Mouse (Mus musculus): ENCODE data around the gene Zglp1. TPM values are rescaled to one million over a fixed set of nuclear protein-coding genes. Genes with fewer than 3 reads are reported as not detected.
A peak's percentile ranks its signal among the peaks of the same experiment; 100 is the strongest.

Zglp1 gene
- polyA plus RNA-seq, 1 experiment from 2014 or later = 1.1 TPM

DNA sequence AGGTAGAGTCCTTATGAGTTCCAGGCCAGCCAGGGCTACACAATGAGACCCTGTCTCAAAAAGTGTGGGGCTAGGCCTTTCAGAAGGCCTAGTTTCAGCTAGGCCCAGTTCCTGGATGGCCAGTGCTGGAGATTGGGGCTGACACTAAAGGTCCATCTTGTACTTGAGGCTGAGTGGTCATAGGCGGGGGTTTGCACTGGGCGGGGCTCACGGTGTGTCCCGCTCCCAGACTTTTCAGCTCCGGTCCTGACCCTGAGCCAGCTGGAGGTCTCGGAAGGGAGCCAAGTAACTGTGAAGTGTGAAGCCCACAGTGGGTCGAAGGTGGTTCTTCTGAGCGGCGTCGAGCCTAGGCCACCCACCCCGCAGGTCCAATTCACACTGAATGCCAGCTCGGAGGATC lies 40.0 kb downstream of the Zglp1 start:
- H3K9ac ChIP-seq (ENCODE audit: low read length) = no peak overlapping the region
- H3K36me3 ChIP-seq (ENCODE audit: control insufficient read depth, insufficient read depth, low read length) = 0 out of 2 replicates have a peak, but pooled peaks cover 6% of the 10 kb centered on the region
- 78% methylated on average over 12 of the region's 12 CpGs for WGBS
- no peaks in the 10 kb centered on the region for H3K9me3 ChIP-seq (ENCODE audit: control insufficient read depth, low read length)
- H3K4me2 ChIP-seq (ENCODE audit: low read length) = no peak overlapping the region
- ATAC-seq (ENCODE audit: insufficient number of reproducible peaks, insufficient read depth, low FRiP score, low read depth) = no peak
- H3K27me3 ChIP-seq (ENCODE audit: control insufficient read depth, insufficient read depth, low read length) = peaks cover 14% of the 10 kb centered on the region
- no peak overlapping the region for H3K4me3 ChIP-seq (ENCODE audit: control insufficient read depth in 1 of 2, insufficient read depth in 1 of 2, low read depth in 1 of 2, low read length in 2 of 2)
- peaks cover 16 to 20% of the 10 kb centered on the region in 2 experiments for H3K4me1 ChIP-seq (ENCODE audit: control insufficient read depth in 2 of 2, insufficient read depth in 2 of 2, low read length in 2 of 2)
- no peak overlapping the region for H3K27ac ChIP-seq (replicated peaks in 1 of 2; ENCODE audit: control insufficient read depth in 1 of 2, insufficient read depth in 1 of 2, low read depth in 2 of 2, low read length in 2 of 2)

DNA sequence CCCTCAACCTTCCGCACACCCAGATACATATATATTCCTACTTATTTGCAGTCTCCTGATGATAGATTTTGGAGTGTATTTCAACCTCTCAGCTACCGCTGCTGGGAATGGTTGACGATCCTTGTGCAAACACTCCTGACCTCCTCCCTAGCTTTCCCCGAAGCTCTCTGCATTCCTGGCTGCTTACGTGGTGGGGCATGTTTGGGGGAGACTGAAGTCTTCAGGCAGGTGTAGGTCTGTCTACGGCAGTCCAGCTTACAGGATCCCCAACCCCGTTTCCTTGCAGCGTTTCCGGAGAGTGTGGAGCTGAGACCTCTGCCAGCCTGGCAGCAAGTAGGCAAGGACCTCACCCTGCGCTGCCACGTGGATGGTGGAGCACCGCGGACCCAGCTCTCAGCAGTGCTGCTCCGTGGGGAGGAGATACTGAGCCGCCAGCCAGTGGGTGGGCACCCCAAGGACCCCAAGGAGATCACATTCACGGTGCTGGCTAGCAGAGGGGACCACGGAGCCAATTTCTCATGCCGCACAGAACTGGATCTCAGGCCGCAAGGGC lies 41.6 kb downstream of the Zglp1 start:
- WGBS = 61% methylated on average over 19 of the region's 19 CpGs
- H3K4me3 ChIP-seq (ENCODE audit: control insufficient read depth in 1 of 2, insufficient read depth in 1 of 2, low read depth in 1 of 2, low read length in 2 of 2) = no peak overlapping the region
- H3K36me3 ChIP-seq (ENCODE audit: control insufficient read depth, insufficient read depth, low read length) = peaks cover 6% of the 10 kb centered on the region; the same call in 1 of the 2 replicates
- H3K9me3 ChIP-seq (ENCODE audit: control insufficient read depth, low read length) = no peaks in the 10 kb centered on the region
- H3K4me2 ChIP-seq (ENCODE audit: low read length) = no peak overlapping the region
- peaks cover 10% of the 10 kb centered on the region for H3K27me3 ChIP-seq (ENCODE audit: control insufficient read depth, insufficient read depth, low read length)
- H3K9ac ChIP-seq (ENCODE audit: low read length) = no peak overlapping the region
- no peak overlapping the region for H3K27ac ChIP-seq (replicated peaks in 1 of 2; ENCODE audit: control insufficient read depth in 1 of 2, insufficient read depth in 1 of 2, low read depth in 2 of 2, low read length in 2 of 2)
- no peak for ATAC-seq (ENCODE audit: insufficient number of reproducible peaks, insufficient read depth, low FRiP score, low read depth)
- H3K4me1 ChIP-seq (ENCODE audit: control insufficient read depth in 2 of 2, insufficient read depth in 2 of 2, low read length in 2 of 2) = peaks cover 11 to 13% of the 10 kb centered on the region in 2 experiments

DNA sequence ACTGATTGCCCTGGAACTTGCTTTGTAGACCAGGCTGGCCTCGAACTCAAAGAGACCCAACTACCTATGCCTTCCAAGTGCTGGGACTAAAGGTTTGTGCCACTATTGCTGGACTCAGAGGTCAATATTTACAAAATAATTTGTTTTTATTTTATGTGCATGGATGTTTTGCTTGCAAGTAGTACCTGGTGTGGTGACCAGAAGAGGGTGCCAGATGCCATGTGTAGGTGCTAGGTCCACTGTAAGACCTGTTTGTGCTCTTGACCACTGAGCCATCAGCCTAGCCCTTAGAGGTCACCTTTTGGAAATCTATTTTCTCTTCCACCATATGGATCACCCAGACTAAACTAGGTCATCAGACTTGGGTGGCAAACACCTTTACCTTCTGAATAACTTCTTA lies 44.2 kb downstream of the Zglp1 start:
- 74% methylated on average over 1 of the region's 1 CpGs for WGBS

DNA sequence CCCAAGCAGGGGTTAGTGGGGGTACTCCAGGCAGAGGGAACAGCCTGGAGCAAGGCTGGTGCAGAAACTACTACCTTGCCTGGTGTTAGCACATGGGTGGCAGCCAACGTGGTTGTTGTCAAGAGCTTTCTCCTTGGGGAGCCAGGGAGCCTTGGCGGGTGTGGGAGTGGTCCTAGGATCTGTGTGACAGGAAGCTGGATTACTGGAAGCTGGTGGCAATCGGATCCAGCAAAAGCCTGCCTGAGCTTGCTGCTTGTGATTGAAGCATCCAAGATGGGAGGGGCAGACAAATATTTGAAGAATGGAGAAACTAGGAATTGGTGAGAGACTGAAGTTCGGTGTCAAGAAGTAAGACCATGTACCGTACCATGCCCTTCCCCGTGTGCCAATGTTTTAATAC lies 44.6 kb downstream of the Zglp1 start:
- H3K27me3 ChIP-seq (ENCODE audit: control insufficient read depth, insufficient read depth, low read length) = peaks cover 17% of the 10 kb centered on the region
- peaks cover 6% of the 10 kb centered on the region; the same call in 1 of the 2 replicates for H3K36me3 ChIP-seq (ENCODE audit: control insufficient read depth, insufficient read depth, low read length)
- 54% methylated on average over 6 of the region's 6 CpGs for WGBS
- no peaks in the 10 kb centered on the region for H3K4me1 ChIP-seq (ENCODE audit: control insufficient read depth in 2 of 2, insufficient read depth in 2 of 2, low read length in 2 of 2)
- 0 out of 2 replicates have a peak, but pooled peaks have one; percentile 17 for ATAC-seq (ENCODE audit: insufficient number of reproducible peaks, insufficient read depth, low FRiP score, low read depth)
- H3K4me2 ChIP-seq (ENCODE audit: low read length) = no peak overlapping the region
- H3K27ac ChIP-seq (replicated peaks in 1 of 2; ENCODE audit: control insufficient read depth in 1 of 2, insufficient read depth in 1 of 2, low read depth in 2 of 2, low read length in 2 of 2) = no peak overlapping the region
- H3K9me3 ChIP-seq (ENCODE audit: control insufficient read depth, low read length) = no peaks in the 10 kb centered on the region
- H3K9ac ChIP-seq (ENCODE audit: low read length) = no peak overlapping the region
- no peak overlapping the region for H3K4me3 ChIP-seq (ENCODE audit: control insufficient read depth in 1 of 2, insufficient read depth in 1 of 2, low read depth in 1 of 2, low read length in 2 of 2)

More for the DNA sequence above, 44.2 kb downstream of the Zglp1 start:
- H3K27ac ChIP-seq (replicated peaks in 1 of 2; ENCODE audit: control insufficient read depth in 1 of 2, insufficient read depth in 1 of 2, low read depth in 2 of 2, low read length in 2 of 2) = no peak overlapping the region
- no peak for ATAC-seq (ENCODE audit: insufficient number of reproducible peaks, insufficient read depth, low FRiP score, low read depth)
- no peak overlapping the region for H3K9ac ChIP-seq (ENCODE audit: low read length)
- H3K9me3 ChIP-seq (ENCODE audit: control insufficient read depth, low read length) = no peaks in the 10 kb centered on the region
- peaks cover 6% of the 10 kb centered on the region; the same call in 1 of the 2 replicates for H3K36me3 ChIP-seq (ENCODE audit: control insufficient read depth, insufficient read depth, low read length)
- H3K4me3 ChIP-seq (ENCODE audit: control insufficient read depth in 1 of 2, insufficient read depth in 1 of 2, low read depth in 1 of 2, low read length in 2 of 2) = no peak overlapping the region
- H3K4me2 ChIP-seq (ENCODE audit: low read length) = no peak overlapping the region
- H3K4me1 ChIP-seq (ENCODE audit: control insufficient read depth in 2 of 2, insufficient read depth in 2 of 2, low read length in 2 of 2) = no peaks in the 10 kb centered on the region
- H3K27me3 ChIP-seq (ENCODE audit: control insufficient read depth, insufficient read depth, low read length) = peaks cover 13% of the 10 kb centered on the region; the same call in 1 of the 2 replicates

DNA sequence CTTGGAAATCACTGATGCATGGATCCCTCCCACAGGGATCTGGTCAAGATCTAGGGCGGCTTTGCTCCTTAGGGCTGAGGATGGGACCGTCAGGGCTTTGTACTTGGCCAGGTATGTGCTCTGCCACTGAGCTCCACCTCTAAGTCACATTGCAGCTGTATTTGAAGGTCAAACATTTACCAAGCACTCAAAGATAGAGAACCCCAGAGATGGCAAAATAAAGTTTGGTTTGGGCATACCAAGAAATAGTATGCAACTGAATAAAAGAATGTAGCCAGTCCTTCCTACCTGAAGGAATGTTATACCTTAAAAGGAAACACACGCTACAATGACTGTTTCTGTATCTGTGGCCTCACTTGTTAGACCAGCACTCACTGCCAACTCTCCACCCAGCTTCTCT lies 45.5 kb downstream of the Zglp1 start:
- no peak overlapping the region for H3K9ac ChIP-seq (ENCODE audit: low read length)
- ATAC-seq (ENCODE audit: insufficient number of reproducible peaks, insufficient read depth, low FRiP score, low read depth) = no peak
- peaks cover 21% of the 10 kb centered on the region for H3K27me3 ChIP-seq (ENCODE audit: control insufficient read depth, insufficient read depth, low read length)
- 61% methylated on average over 3 of the region's 3 CpGs for WGBS
- H3K9me3 ChIP-seq (ENCODE audit: control insufficient read depth, low read length) = no peaks in the 10 kb centered on the region
- H3K4me1 ChIP-seq (ENCODE audit: control insufficient read depth in 2 of 2, insufficient read depth in 2 of 2, low read length in 2 of 2) = no peaks in the 10 kb centered on the region
- H3K4me3 ChIP-seq (ENCODE audit: control insufficient read depth in 1 of 2, insufficient read depth in 1 of 2, low read depth in 1 of 2, low read length in 2 of 2) = no peak overlapping the region
- no peak overlapping the region for H3K4me2 ChIP-seq (ENCODE audit: low read length)
- H3K36me3 ChIP-seq (ENCODE audit: control insufficient read depth, insufficient read depth, low read length) = peaks cover 4% of the 10 kb centered on the region; the same call in 1 of the 2 replicates
- no peak overlapping the region for H3K27ac ChIP-seq (replicated peaks in 1 of 2; ENCODE audit: control insufficient read depth in 1 of 2, insufficient read depth in 1 of 2, low read depth in 2 of 2, low read length in 2 of 2)

DNA sequence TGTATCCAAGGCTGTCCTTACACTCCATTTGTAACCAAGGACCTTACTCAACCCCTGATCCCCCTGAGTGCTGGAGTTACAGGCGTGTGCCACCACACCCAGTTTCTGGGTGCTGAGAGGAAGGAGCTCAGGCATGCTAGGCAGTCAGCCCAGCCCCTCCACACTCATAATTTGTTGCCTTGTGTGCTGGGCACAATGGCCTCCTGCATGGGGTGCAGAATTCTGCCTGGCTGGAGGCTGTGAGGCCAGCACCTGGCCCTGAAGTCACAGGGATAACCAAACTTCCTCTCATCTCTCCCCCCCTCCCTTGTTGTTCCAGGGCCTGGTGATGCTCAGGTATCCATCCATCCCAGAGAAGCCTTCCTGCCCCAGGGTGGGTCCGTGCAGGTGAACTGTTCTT lies 48.3 kb downstream of the Zglp1 start:
- no peaks in the 10 kb centered on the region for H3K9me3 ChIP-seq (ENCODE audit: control insufficient read depth, low read length)
- H3K4me3 ChIP-seq (ENCODE audit: control insufficient read depth in 1 of 2, insufficient read depth in 1 of 2, low read depth in 1 of 2, low read length in 2 of 2) = no peak overlapping the region
- H3K36me3 ChIP-seq (ENCODE audit: control insufficient read depth, insufficient read depth, low read length) = no peaks in the 10 kb centered on the region; the same call in 1 of the 2 replicates
- H3K27ac ChIP-seq (replicated peaks in 1 of 2; ENCODE audit: control insufficient read depth in 1 of 2, insufficient read depth in 1 of 2, low read depth in 2 of 2, low read length in 2 of 2) = no peak overlapping the region
- H3K4me1 ChIP-seq (ENCODE audit: control insufficient read depth in 2 of 2, insufficient read depth in 2 of 2, low read length in 2 of 2) = peaks cover 10 to 15% of the 10 kb centered on the region in 2 experiments; a peak in 3 of 4 replicates
- H3K4me2 ChIP-seq (ENCODE audit: low read length) = no peak overlapping the region
- WGBS = 72% methylated on average over 2 of the region's 2 CpGs
- H3K27me3 ChIP-seq (ENCODE audit: control insufficient read depth, insufficient read depth, low read length) = peaks cover 44% of the 10 kb centered on the region
- no peak for ATAC-seq (ENCODE audit: insufficient number of reproducible peaks, insufficient read depth, low FRiP score, low read depth)
- no peak overlapping the region for H3K9ac ChIP-seq (ENCODE audit: low read length)

DNA sequence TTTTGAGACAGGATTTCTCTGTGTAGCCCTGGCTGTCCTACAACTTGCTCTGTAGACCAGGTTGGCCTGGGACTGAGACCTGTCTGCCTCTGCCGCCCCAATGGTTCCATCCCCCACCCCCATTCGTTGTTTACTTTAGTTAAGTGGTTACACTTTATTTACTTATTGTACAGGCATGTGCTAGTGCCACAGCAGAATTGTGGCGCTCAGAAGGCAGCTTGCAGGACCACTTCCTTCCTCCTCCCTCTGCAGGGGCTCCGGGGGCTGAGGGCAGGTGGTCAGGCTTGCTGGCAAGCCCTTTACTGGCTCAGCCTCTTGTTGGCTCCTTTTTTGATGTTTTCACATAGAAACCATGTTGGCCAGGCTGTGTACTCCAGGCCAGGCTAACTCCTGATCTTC lies 49.7 kb downstream of the Zglp1 start:
- Histone ChIP-seq H3K27me3 (ENCODE audit: control insufficient read depth, insufficient read depth, low read length) (peaks cover 44% of the 10 kb centered on the region), H3K4me3 (ENCODE audit: control insufficient read depth in 1 of 2, insufficient read depth in 1 of 2, low read depth in 1 of 2, low read length in 2 of 2) (peak overlapping the region in 1 of 2 experiments; percentile 42; a peak in 2 of 4 replicates), H3K9ac (ENCODE audit: low read length) (no peak overlapping the region), H3K4me2 (ENCODE audit: low read length) (peak overlapping the region; percentile 72), H3K36me3 (ENCODE audit: control insufficient read depth, insufficient read depth, low read length) (no peaks in the 10 kb centered on the region; the same call in 1 of the 2 replicates), H3K9me3 (ENCODE audit: control insufficient read depth, low read length) (no peaks in the 10 kb centered on the region), H3K4me1 (ENCODE audit: control insufficient read depth in 2 of 2, insufficient read depth in 2 of 2, low read length in 2 of 2) (peaks cover 10 to 15% of the 10 kb centered on the region in 2 experiments; a peak in 3 of 4 replicates), H3K27ac (replicated peaks in 1 of 2; ENCODE audit: control insufficient read depth in 1 of 2, insufficient read depth in 1 of 2, low read depth in 2 of 2, low read length in 2 of 2) (no peak overlapping the region)
- no peak for ATAC-seq (ENCODE audit: insufficient number of reproducible peaks, insufficient read depth, low FRiP score, low read depth)
- WGBS = 32% methylated on average over 4 of the region's 4 CpGs
